Mouse (Mus musculus) bone marrow, adult 2 months (tissue): ENCODE results near the gene Sbno2. TPM values are rescaled to one million over a fixed set of nuclear protein-coding genes. Genes with fewer than 3 reads are reported as not detected.
A peak's percentile ranks its signal among the peaks of the same experiment; 100 is the strongest.

ENCODE experiments used
- H3K27ac ChIP-seq: fragments of 200-500 bp; 2 replicates; pipeline ENCODE4 v1.5.1; 2012; ENCODE audit warnings: low read depth, mild to moderate bottlenecking, control low read depth, inconsistent platforms, low read length; ENCODE audit not compliant: control insufficient read depth, poor library complexity, insufficient read depth
- H3K4me1 ChIP-seq: fragments of 200-500 bp; 2 replicates; pipeline ENCODE4 v1.6.1; 2011; ENCODE audit warnings: low read length; ENCODE audit not compliant: control insufficient read depth, insufficient read depth
- H3K4me3 ChIP-seq: fragments of 200-500 bp; replicated peaks from 2 replicates; pipeline ENCODE3; 2011; ENCODE audit warnings: mild to moderate bottlenecking, low read depth, low read length, control low read depth; ENCODE audit not compliant: control insufficient read depth
- CTCF ChIP-seq: fragments of 200-500 bp; IDR thresholded peaks from 2 replicates; pipeline ENCODE4 v1.5.1; 2011; ENCODE audit warnings: low read length, control low read depth; ENCODE audit not compliant: control insufficient read depth, insufficient read depth
- POLR2A ChIP-seq: fragments of 200-500 bp; IDR thresholded peaks from 2 replicates; pipeline ENCODE4 v1.6.1; 2011; ENCODE audit warnings: low read depth, mild to moderate bottlenecking, control low read depth, low read length, borderline replicate concordance; ENCODE audit not compliant: control insufficient read depth
- WGBS: fragments of 180-500 bp; shearing (Covaris S2); methylation state at CpG from one replicate; pipeline ENCODE4 v1.1.7; 2018; 5-methylcytosine and 5-hydroxymethylcytosine counted together
- polyA plus RNA-seq: library from polyadenylated mRNA; stranded (reverse); fragments of >200 nt; gene quantifications from 2 replicates; pipeline ENCODE4 v1.2.4, GENCODE M21; 2011; ENCODE audit warnings: low replicate concordance; ENCODE audit not compliant: missing spikeins, insufficient read depth, insufficient read length

Gene Sbno2
- polyA plus RNA-seq, 1 experiment, result 83.8 TPM

- TF ChIP-seq CTCF, result no peak
- no peak for TF ChIP-seq POLR2A
- H3K4me3 ChIP-seq, result no peak overlapping the region
- H3K27ac ChIP-seq, result no peak overlapping the region
- peaks cover 13% of the 10 kb centered on the region for H3K4me1 ChIP-seq
- 66% methylated on average over 9 of the region's 9 CpGs for WGBS
Observed at GRCm38 (mm10) chr10:80084817-80085487, 20.4 kb downstream of the Sbno2 start.

GRCm38 (mm10) chr10:80081075-80081474 is 24.3 kb downstream of the Sbno2 start:
- WGBS, result 62% methylated on average over 3 of the region's 3 CpGs
- peak overlapping the region; percentile 79 for H3K27ac ChIP-seq
- TF ChIP-seq POLR2A, result no peak
- TF ChIP-seq CTCF, result peak; percentile 55; the same call in 1 of the 2 replicates
- no peak overlapping the region for H3K4me3 ChIP-seq
- H3K4me1 ChIP-seq, result peaks cover 4% of the 10 kb centered on the region

GRCm38 (mm10) chr10:80080396-80081070 is 24.8 kb downstream of the Sbno2 start:
- no peak for TF ChIP-seq POLR2A
- no peak for TF ChIP-seq CTCF
- Histone ChIP-seq H3K4me1 (peaks cover 8% of the 10 kb centered on the region), H3K4me3 (peak overlapping the region; percentile 6), H3K27ac (peak overlapping the region; percentile 79)
- WGBS, result 40% methylated on average over 16 of the region's 16 CpGs

GRCm38 (mm10) chr10:80078366-80078765 is 27.0 kb downstream of the Sbno2 start:
- WGBS, result 90% methylated on average over 1 of the region's 1 CpGs
- no peak overlapping the region for H3K4me3 ChIP-seq
- H3K27ac ChIP-seq, result no peak overlapping the region
- H3K4me1 ChIP-seq, result peaks cover 7% of the 10 kb centered on the region
- TF ChIP-seq POLR2A (no peak), CTCF (no peak)

- 89% methylated on average over 5 of the region's 5 CpGs for WGBS
- Histone ChIP-seq H3K27ac (no peak overlapping the region), H3K4me1 (peaks cover 9% of the 10 kb centered on the region), H3K4me3 (no peak overlapping the region)
- TF ChIP-seq POLR2A (no peak), CTCF (no peak)
Observed at GRCm38 (mm10) chr10:80077312-80077711, 28.1 kb downstream of the Sbno2 start.

GRCm38 (mm10) chr10:80076386-80076785 is 29.0 kb downstream of the Sbno2 start:
- 92% methylated on average over 4 of the region's 4 CpGs for WGBS
- no peak for TF ChIP-seq POLR2A
- no peak for TF ChIP-seq CTCF
- H3K27ac ChIP-seq, result peak overlapping the region; percentile 96
- H3K4me3 ChIP-seq, result no peak overlapping the region
- H3K4me1 ChIP-seq, result peaks cover 11% of the 10 kb centered on the region

- WGBS, result 90% methylated on average over 1 of the region's 1 CpGs
- Histone ChIP-seq H3K27ac (peak overlapping the region; percentile 96), H3K4me3 (no peak overlapping the region), H3K4me1 (peaks cover 12% of the 10 kb centered on the region)
- TF ChIP-seq POLR2A (no peak), CTCF (no peak)
Observed at GRCm38 (mm10) chr10:80075924-80076323, 29.4 kb downstream of the Sbno2 start.

- peaks cover 14% of the 10 kb centered on the region for H3K4me1 ChIP-seq
- peak; percentile 57; the same call in 1 of the 2 replicates for TF ChIP-seq CTCF
- peak; percentile 79; the same call in 1 of the 2 replicates for TF ChIP-seq POLR2A
- peak overlapping the region; percentile 96 for H3K27ac ChIP-seq
- 2% methylated on average over 28 of the region's 28 CpGs for WGBS
- H3K4me3 ChIP-seq, result peak overlapping the region; percentile 64
Observed at GRCm38 (mm10) chr10:80074813-80075601, 30.4 kb downstream of the Sbno2 start.
